Mouse (Mus musculus) brain, embryonic 18.5 days (tissue): ENCODE results near the gene Wasf3.
"Not testable (repeated sequence)": the region's sequence is repeated elsewhere in the genome, so short reads cannot be mapped to it uniquely, and the experiment has no call there.

Experiments
- DNase-seq: peaks from one replicate; pipeline ENCODE4 v3.0.0-alpha.2; 2012; ENCODE audit warnings: low read depth, low spot score

Wasf3 gene

GRCm38 (mm10) chr5:146401012-146401411, 16.2 kb downstream of the Wasf3 start:
- DNase-seq = not testable (repeated sequence)

- DNase-seq = no peak
Measured at GRCm38 (mm10) chr5:146402311-146402710, 17.5 kb downstream of the Wasf3 start.

GRCm38 (mm10) chr5:146403923-146404322, 19.1 kb downstream of the Wasf3 start:
- DNase-seq = no peak

GRCm38 (mm10) chr5:146406133-146406532, 21.3 kb downstream of the Wasf3 start:
- no peak for DNase-seq

GRCm38 (mm10) chr5:146407791-146408190, 23.0 kb downstream of the Wasf3 start:
- DNase-seq = no peak

- no peak for DNase-seq
Measured at GRCm38 (mm10) chr5:146408604-146409003, 23.8 kb downstream of the Wasf3 start.

- no peak for DNase-seq
Measured at GRCm38 (mm10) chr5:146410821-146411220, 26.0 kb downstream of the Wasf3 start.

- DNase-seq = no peak
Measured at GRCm38 (mm10) chr5:146412743-146413430, 28.1 kb downstream of the Wasf3 start.

GRCm38 (mm10) chr5:146414611-146415010, 29.8 kb downstream of the Wasf3 start:
- DNase-seq = no peak

- no peak for DNase-seq
Measured at GRCm38 (mm10) chr5:146415218-146415617, 30.4 kb downstream of the Wasf3 start.

GRCm38 (mm10) chr5:146416331-146417110, 31.7 kb downstream of the Wasf3 start:
- DNase-seq = no peak

- DNase-seq = no peak
Measured at GRCm38 (mm10) chr5:146418092-146418491, 33.3 kb downstream of the Wasf3 start.

- no peak for DNase-seq
Measured at GRCm38 (mm10) chr5:146420081-146420480, 35.3 kb downstream of the Wasf3 start.

GRCm38 (mm10) chr5:146424711-146425326, 40.0 kb downstream of the Wasf3 start:
- no peak for DNase-seq

GRCm38 (mm10) chr5:146425656-146426055, 40.9 kb downstream of the Wasf3 start:
- DNase-seq = no peak

- no peak for DNase-seq
Measured at GRCm38 (mm10) chr5:146428109-146428508, 43.3 kb downstream of the Wasf3 start.

- no peak for DNase-seq
Measured at GRCm38 (mm10) chr5:146431821-146432220, 47.0 kb downstream of the Wasf3 start.

- no peak for DNase-seq
Measured at GRCm38 (mm10) chr5:146432476-146432875, 47.7 kb downstream of the Wasf3 start.

GRCm38 (mm10) chr5:146435316-146435715, 50.5 kb downstream of the Wasf3 start:
- no peak for DNase-seq

GRCm38 (mm10) chr5:146436796-146437195, 52.0 kb downstream of the Wasf3 start:
- DNase-seq = no peak

- no peak for DNase-seq
Measured at GRCm38 (mm10) chr5:146439152-146439781, 54.5 kb downstream of the Wasf3 start.

GRCm38 (mm10) chr5:146440273-146440672, 55.5 kb downstream of the Wasf3 start:
- no peak for DNase-seq
